Mouse (Mus musculus): ENCODE data around the gene A030005K14Rik.

Gene A030005K14Rik

GRCm38 (mm10) chr1:83059278-83059677, at the start of gene A030005K14Rik:
A030005K14Rik (minus strand) TSS chr1:83059378.
- DNase-seq (ENCODE audit: low spot score in 2 of 2): no peak

DNA sequence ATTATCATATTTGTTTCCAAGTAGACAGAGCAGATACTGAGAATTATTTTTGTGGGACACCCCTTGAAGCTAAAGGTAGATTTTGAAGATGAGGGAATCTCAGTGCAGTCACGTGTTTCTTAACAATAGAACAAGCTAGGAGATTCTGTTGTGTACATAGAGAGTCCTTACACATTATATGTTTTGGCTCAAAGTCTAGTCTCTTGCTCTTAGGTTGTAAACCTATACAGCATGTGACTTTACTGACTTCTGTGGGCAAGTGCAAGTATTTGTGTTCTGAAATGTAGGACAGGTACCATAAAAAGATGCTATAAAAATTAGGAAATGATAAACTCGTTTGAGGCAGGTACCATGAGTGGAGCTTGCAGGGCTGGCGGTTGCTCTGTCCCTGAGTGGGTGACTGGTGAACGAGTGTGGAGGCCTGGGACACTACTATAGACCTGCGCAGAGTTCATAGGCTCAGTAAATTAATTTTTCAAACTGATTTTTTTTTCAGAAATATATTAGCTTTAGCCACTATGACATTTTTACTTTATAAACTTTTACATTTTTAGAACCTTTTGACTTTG, 48.3 kb upstream of the A030005K14Rik start:
- no peak for DNase-seq (ENCODE audit: low spot score in 2 of 2)

DNA sequence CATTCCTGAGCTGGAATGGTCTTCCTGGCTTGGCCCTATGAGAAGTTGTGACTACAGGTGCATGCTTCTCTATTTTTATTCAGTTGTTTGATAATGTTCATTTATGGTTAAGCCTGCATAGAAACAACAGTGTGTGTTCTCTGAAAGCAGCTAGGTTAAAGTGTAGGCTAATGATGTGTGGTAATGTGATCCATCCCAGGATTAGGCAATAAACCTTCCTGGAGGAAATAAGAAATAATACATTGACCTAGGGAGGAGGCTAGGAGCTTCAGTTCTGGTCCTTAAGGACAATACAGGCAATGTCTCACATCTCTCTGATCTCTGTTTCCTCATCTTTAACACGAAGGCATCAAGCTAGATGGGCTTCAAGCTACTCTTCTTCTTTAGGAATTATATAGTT, 46.3 kb upstream of the A030005K14Rik start:
- no peak for DNase-seq (ENCODE audit: low spot score in 2 of 2)

DNA sequence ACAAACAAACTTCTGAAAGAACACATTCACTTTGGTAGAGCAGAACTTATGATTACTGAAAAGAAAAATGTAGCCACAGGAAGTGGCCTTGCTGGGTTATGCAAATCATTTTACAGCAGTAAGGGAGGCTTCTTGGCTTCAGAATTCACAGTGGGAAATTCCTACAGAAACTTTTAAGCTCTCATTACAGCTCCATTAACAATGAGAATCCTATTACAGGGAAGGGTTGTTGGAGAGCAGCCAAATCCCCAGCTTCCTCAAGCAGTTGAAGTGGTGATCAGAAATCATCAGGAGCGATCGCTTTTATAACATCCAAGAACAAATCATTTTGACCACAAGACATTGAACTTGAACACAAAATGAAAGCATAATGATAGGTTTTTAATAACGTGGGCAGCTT, 42.7 kb upstream of the A030005K14Rik start:
- DNase-seq (ENCODE audit: low spot score in 2 of 2): no peak

- no peak for DNase-seq (ENCODE audit: low spot score in 2 of 2)
These were observed 40.5 kb upstream of the A030005K14Rik start for GRCm38 (mm10) chr1:83099580-83100137.

GRCm38 (mm10) chr1:83099160-83099559, 40.0 kb upstream of the A030005K14Rik start:
- no peak for DNase-seq (ENCODE audit: low spot score in 2 of 2)

DNA sequence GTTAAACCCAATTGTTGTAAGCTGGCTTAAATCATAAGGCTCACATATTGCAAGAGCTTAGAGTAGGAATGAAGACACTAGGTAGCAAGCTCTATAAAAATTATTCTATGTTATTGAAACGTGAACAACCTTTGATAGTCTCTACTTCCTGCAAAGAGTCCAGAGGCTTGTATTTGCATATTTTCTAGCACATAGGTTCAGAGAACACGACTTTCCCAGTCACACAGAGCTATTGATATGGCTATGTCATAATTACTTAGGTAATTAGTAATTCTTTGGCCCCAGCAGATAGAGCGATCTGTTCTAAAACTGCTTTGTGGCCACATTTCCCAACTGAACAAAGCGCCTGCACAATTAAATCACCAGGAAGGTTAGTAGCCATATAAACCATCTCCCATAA, 37.8 kb upstream of the A030005K14Rik start:
- DNase-seq (ENCODE audit: low spot score in 2 of 2): no peak

GRCm38 (mm10) chr1:83091268-83091667, 32.1 kb upstream of the A030005K14Rik start:
- no peak for DNase-seq (ENCODE audit: low spot score in 2 of 2)

DNA sequence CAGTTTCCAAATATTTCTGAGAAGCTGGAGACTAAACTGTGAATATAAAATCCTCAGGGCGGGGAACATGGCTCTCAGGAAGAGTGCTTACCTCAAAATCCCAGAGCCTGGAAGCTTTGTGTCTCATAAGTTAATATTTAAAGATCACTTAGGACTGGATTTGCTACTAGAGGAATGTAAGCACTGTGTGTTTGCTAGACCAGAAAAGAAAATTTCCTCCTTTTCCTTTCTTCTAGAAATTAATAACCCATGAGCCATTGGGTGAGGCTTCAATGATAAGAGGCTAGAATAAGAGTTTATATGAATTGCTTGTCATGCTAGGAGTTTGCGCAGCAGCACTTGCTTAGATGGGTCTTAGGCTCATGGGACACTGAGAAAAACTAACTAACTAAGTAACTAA, 25.6 kb upstream of the A030005K14Rik start:
- no peak for DNase-seq (ENCODE audit: low spot score in 2 of 2)

DNA sequence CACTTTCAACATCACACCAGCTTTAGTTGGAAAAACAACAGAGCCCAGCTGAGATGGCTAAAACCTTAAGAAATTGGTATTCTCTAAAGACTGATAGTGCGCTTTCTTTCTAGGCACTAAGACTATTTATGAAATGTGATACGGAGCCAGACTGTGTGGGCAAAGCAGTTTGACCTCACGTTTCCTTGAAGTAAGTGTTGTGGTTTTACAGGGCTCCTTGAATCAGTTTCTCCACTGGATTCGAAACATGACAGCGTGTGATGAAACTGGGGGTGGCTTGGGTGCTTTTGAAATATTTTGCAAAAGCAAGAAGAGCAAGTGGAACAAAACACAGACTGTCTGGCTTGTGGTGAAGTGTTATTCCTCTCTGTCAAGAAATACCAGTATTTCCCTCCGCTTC, 17.8 kb upstream of the A030005K14Rik start:
- no peak for DNase-seq (ENCODE audit: low spot score in 2 of 2)

- DNase-seq (ENCODE audit: low spot score in 2 of 2): peak in 1 of 2 experiments; percentile 6
These were observed 17.2 kb upstream of the A030005K14Rik start for GRCm38 (mm10) chr1:83076190-83076917.

DNA sequence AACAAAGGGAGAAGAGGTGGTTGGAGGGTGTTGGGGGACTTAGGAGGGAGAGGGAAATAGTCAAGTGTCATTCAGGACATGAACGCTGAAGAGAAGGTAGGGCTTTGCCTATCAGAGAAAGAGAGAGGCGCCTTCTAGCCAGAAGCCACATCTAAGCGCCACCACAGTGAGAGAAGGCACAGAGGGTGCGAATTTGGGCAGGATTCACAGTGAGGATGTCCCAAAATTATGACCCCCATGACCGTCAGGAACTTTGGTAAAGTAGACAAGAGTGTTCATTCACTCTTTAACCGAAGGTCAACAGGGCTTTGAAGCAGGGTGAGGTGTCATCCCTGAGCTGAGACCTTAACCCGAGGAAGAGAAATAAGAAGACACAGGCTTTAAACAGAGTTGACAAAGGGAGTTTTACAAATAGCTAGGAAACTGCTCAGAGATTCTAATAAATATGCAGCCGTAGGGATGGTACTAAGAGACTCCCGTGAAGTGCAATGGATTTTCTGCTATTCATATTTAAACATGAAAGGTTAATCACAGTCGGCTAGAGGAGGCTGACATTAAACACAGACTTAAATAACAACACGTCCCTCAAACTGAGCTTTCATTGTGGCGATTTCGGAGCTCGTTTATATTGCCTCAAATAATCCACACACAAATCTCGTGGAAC, 16.5 kb upstream of the A030005K14Rik start:
- DNase-seq (ENCODE audit: low spot score in 2 of 2): no peak

GRCm38 (mm10) chr1:83067205-83067604, 8.0 kb upstream of the A030005K14Rik start:
- DNase-seq (ENCODE audit: low spot score in 2 of 2): no peak

DNA sequence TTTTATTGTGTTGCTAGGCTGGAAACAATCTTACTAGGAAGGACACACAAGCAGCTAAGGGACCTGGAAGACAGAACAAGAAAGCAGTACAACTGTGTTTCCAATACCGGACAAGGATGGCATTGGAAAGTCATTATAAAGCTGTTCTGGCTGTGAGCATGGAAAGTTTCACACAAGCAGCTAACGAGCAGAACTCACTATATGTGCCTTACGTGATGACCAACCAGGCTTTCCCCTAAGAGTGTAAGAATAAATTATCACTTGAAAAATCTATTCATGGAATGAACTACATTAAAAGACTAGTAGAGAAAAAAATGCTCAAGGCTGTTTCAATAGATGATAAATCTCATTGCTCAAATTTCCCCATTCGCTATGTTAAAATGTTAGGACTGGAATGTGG, 7.4 kb upstream of the A030005K14Rik start:
- DNase-seq (ENCODE audit: low spot score in 2 of 2): no peak

DNA sequence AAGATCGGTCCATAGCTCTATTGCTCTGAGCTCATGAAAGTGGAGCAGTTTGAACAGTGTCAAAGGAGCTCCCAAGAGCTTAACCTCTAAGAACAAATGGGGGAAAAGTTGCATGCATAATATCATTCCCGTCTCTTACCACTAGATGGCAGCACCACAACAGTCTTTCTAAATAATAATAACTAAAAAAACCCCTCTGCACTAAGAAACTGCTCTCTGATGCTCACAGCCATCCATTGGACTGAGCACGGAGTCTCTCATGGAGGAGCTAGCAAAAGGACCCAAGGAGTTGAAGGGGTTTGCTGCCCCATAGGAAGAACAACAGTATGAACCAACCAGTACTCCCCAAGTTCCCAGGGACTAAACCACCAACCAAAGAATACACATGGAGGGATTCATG, 5.7 kb upstream of the A030005K14Rik start:
- no peak for DNase-seq (ENCODE audit: low spot score in 2 of 2)

- DNase-seq (ENCODE audit: low spot score in 2 of 2): no peak
These were observed 1.5 kb upstream of the A030005K14Rik start, which contains the start of gene Krtap28-13 for GRCm38 (mm10) chr1:83060643-83061042. Krtap28-13 (plus strand) TSS chr1:83060930.

- no peak for DNase-seq (ENCODE audit: low spot score in 2 of 2)
These were observed 697 bp downstream of the A030005K14Rik start for GRCm38 (mm10) chr1:83058481-83058880.

DNA sequence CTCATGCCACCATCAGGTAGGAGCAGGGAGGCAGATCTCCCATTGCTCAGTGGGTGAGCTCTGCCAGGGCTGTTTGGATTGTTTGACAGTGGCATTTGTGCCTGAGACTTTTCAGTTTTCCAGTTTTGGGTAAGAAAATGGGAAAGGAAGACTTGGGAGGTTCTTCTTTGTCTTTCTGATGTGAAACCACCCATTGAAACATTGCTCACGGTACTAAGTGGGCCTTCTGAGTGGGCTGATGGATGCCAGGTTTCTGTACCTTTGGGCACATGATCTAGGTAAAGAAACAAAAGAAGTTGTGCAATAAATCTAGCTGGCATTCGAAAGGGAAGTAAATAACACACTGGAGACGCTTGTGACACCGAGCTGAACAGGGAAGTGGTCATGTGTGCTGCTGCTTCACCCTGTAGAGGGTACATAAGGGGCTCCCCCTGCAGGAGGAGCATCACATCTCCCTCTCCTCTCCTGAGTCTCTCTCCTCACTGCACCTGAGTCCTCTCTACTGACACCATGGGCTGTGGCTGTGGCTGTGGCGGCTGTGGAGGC, 14.2 kb downstream of the A030005K14Rik start, which contains the start of gene Gm47969:
Gene Gm47969, plus strand, starts transcription at position 51 of the 546 bp plus-strand sequence.
- DNase-seq (ENCODE audit: low spot score in 2 of 2): no peak

- no peak for DNase-seq (ENCODE audit: low spot score in 2 of 2)
These were observed 16.8 kb downstream of the A030005K14Rik start, which contains the start of gene Krtap28-10 for GRCm38 (mm10) chr1:83042380-83042779. Krtap28-10 (minus strand) TSS chr1:83042480.

DNA sequence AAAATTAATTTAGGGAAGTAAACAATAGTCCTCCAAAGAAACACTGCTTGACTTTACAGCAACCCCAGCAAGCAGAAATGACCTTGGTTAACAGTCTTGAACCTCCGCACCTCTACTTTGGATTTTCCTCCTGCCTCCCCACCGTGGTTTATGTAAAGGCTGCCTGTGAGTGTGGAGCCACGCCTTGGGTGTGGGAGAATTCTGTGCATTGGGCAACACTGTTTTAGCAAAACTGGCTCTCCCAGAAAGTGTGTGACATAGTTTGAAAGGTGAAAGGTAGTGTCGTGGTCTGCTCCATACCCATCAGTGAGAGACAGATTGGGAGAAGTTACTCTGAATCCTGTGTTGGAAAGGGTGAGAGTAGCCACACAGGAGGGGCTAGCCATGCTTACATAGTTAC, 20.1 kb downstream of the A030005K14Rik start:
- no peak for DNase-seq (ENCODE audit: low spot score in 2 of 2)

DNA sequence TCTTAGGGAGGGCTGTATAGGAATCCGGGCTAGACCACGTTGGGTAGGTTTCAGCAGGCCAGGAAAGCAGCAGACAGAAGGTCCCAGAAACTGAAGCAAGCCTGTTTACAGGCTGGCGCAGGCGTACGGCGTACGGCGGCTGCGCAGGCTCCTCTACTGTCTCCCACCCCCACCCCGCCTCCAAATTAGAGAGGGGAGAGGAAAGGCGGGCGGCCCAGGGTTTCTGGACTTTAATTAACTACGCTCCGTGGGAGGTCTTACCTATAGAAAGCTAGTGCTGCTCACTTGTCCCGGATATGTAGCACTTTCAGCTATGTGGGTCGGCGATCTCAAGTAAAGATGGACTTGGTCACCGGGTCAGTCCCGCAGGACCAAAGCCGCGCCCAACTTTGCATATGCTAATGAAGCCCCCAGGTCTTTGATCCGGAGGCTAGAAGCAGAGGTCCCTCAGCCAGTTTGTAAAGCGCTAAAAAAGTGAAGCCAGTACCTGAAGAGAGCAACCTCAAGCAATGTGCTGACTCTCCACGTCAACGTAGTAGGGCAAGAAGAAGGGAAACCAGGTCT, 21.0 kb downstream of the A030005K14Rik start, which contains the start of gene Slc19a3:
Gene Slc19a3, minus strand, starts transcription at position 340 of the 564 bp plus-strand sequence.
- peak; percentile 5 to 7 for DNase-seq (ENCODE audit: low spot score in 2 of 2)

Measured in heart, adult 9 months (tissue).